Mouse (Mus musculus) bone marrow macrophage, adult 2 months (primary cell): ENCODE measurements around the gene Gm21258. TPM values are rescaled to one million over a fixed set of nuclear protein-coding genes. Genes with fewer than 3 reads are reported as not detected.
"Not testable (repeated sequence)": the region's sequence is repeated elsewhere in the genome, so short reads cannot be mapped to it uniquely, and the experiment has no call there.

Experiments used
- H3K27ac ChIP-seq: 2 replicates; pipeline ENCODE4 v1.5.1; 2012; ENCODE audit warnings: low read depth, low read length; ENCODE audit not compliant: insufficient read depth
- H3K4me1 ChIP-seq: 2 replicates; pipeline ENCODE4 v1.6.1; 2012; ENCODE audit warnings: low read length; ENCODE audit not compliant: control insufficient read depth, insufficient read depth
- H3K4me3 ChIP-seq: 2 replicates; pipeline ENCODE4 v1.5.1; 2012; ENCODE audit warnings: mild to moderate bottlenecking, low read length, moderate library complexity; ENCODE audit not compliant: insufficient read depth
- polyA plus RNA-seq: library from polyadenylated mRNA; stranded (reverse); fragments of >200 nt; gene quantifications from 2 replicates; pipeline ENCODE4 v1.2.4, GENCODE M21; 2012; ENCODE audit not compliant: missing spikeins, insufficient read depth, insufficient read length

Gene Gm21258
- not detected in 2 replicates for polyA plus RNA-seq

DNA sequence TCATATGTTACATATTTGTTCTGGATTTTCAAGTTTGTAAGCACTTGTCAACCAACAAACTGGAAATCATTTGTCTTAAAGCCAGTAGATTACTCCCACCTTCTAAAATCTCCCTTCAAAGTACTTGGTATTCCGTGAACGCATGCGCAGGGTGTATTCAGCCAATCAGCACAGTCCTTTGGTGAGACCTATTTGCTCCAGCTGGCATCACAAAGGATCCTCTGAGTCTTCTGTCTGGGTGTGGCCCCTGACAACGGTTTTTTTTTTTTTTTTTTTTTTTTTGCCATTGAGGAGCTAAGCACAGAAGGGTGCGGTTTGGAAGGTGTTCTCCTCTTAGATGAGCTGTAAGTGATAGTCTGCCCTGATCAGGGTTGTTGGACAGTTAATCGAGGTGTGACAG is at the start of gene Gm21258:
Gene Gm21258, plus strand, starts transcription at position 301 of the 400 bp plus-strand sequence.
- H3K4me3 ChIP-seq, H3K27ac ChIP-seq, H3K4me1 ChIP-seq: not testable (repeated sequence)
